Mouse (Mus musculus) bone marrow, adult 2 months (tissue): ENCODE measurements around the gene Sh3pxd2a. TPM values are rescaled to one million over a fixed set of nuclear protein-coding genes. Genes with fewer than 3 reads are reported as not detected.

Experiments used
- H3K27ac ChIP-seq: fragments of 200-500 bp; 2 replicates; pipeline ENCODE4 v1.5.1; 2012; ENCODE audit warnings: low read depth, mild to moderate bottlenecking, control low read depth, inconsistent platforms, low read length; ENCODE audit not compliant: control insufficient read depth, poor library complexity, insufficient read depth
- H3K4me1 ChIP-seq: fragments of 200-500 bp; 2 replicates; pipeline ENCODE4 v1.6.1; 2011; ENCODE audit warnings: low read length; ENCODE audit not compliant: control insufficient read depth, insufficient read depth
- H3K4me3 ChIP-seq: fragments of 200-500 bp; replicated peaks from 2 replicates; pipeline ENCODE3; 2011; ENCODE audit warnings: mild to moderate bottlenecking, low read depth, low read length, control low read depth; ENCODE audit not compliant: control insufficient read depth
- CTCF ChIP-seq: fragments of 200-500 bp; IDR thresholded peaks from 2 replicates; pipeline ENCODE4 v1.5.1; 2011; ENCODE audit warnings: low read length, control low read depth; ENCODE audit not compliant: control insufficient read depth, insufficient read depth
- POLR2A ChIP-seq: fragments of 200-500 bp; IDR thresholded peaks from 2 replicates; pipeline ENCODE4 v1.6.1; 2011; ENCODE audit warnings: low read depth, mild to moderate bottlenecking, control low read depth, low read length, borderline replicate concordance; ENCODE audit not compliant: control insufficient read depth
- WGBS: fragments of 180-500 bp; shearing (Covaris S2); methylation state at CpG from one replicate; pipeline ENCODE4 v1.1.7; 2018; 5-methylcytosine and 5-hydroxymethylcytosine counted together
- polyA plus RNA-seq: library from polyadenylated mRNA; stranded (reverse); fragments of >200 nt; gene quantifications from 2 replicates; pipeline ENCODE4 v1.2.4, GENCODE M21; 2011; ENCODE audit warnings: low replicate concordance; ENCODE audit not compliant: missing spikeins, insufficient read depth, insufficient read length

Gene Sh3pxd2a
- polyA plus RNA-seq, 1 experiment: 8.3 TPM

DNA sequence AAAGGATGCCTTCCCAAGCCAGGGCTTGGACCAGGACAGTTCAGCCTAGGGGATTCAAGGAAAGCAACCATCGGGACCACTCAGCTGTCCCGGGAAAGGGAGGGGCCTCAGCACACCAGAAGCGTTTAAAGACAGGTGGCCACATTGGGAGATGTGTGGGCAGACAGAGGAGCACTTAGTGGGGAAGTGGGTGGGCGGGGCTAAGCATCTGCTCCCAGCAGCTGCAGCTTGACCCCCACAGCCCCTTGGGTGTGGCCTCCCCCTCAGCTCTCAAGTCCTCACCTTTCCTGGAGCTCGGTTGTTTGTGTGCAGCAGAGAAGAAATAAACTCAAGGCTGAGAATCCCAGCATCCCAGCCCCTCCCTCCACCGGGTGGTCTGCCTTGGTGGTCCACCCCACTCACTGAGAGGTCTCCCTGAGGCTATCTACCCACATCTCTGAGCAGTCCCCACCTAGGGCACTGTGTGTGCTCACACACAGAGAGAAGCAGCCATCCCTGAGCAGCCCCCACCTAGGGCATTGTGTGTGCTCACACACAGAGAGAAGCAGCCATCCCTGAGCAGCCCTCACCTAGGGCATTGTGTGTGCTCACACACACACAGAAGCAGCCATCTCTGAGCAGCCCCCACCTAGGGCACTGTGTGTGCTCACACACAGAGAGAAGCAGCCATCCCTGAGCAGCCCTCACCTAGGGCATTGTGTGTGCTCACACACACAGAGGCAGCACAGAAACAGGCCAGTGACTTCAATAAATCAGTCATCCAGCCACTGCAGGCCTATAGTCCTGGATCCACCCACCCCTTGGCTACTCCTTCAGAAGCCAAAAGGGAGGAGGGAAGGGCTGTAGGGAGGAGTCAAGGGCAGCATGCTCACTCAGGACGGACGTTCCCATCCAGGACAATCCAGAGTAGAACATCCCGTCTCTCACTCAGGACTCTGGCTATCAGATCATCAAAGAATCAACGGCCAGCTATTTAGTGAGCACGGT is 136.0 kb downstream of the Sh3pxd2a start:
- peak overlapping the region; percentile 45 for H3K27ac ChIP-seq
- H3K4me3 ChIP-seq: no peak overlapping the region
- H3K4me1 ChIP-seq: no peaks in the 10 kb centered on the region
- TF ChIP-seq POLR2A (no peak), CTCF (no peak)
- 65% methylated on average over 11 of the region's 11 CpGs for WGBS

GRCm38 (mm10) chr19:47325881-47326280 is 138.3 kb downstream of the Sh3pxd2a start:
- 56% methylated on average over 5 of the region's 5 CpGs for WGBS
- no peaks in the 10 kb centered on the region for H3K4me1 ChIP-seq
- TF ChIP-seq CTCF (no peak), POLR2A (no peak)
- H3K4me3 ChIP-seq: no peak overlapping the region
- no peak overlapping the region for H3K27ac ChIP-seq

GRCm38 (mm10) chr19:47323096-47323849 is 140.9 kb downstream of the Sh3pxd2a start:
- WGBS: 83% methylated on average over 11 of the region's 11 CpGs
- Histone ChIP-seq H3K4me3 (no peak overlapping the region), H3K4me1 (no peaks in the 10 kb centered on the region), H3K27ac (no peak overlapping the region)
- TF ChIP-seq POLR2A: no peak
- no peak for TF ChIP-seq CTCF

GRCm38 (mm10) chr19:47320331-47320668 is 143.9 kb downstream of the Sh3pxd2a start:
- TF ChIP-seq CTCF (no peak), POLR2A (no peak)
- Histone ChIP-seq H3K4me3 (no peak overlapping the region), H3K27ac (no peak overlapping the region), H3K4me1 (peaks cover 1% of the 10 kb centered on the region; the same call in 1 of the 2 replicates)
- whole genome bisulfite sequencing: 75% methylated on average over 8 of the region's 8 CpGs

GRCm38 (mm10) chr19:47319521-47320330 is 144.5 kb downstream of the Sh3pxd2a start:
- Histone ChIP-seq H3K4me3 (no peak overlapping the region), H3K4me1 (peaks cover 1% of the 10 kb centered on the region; the same call in 1 of the 2 replicates), H3K27ac (no peak overlapping the region)
- TF ChIP-seq POLR2A (no peak), CTCF (no peak)
- WGBS: 73% methylated on average over 10 of the region's 10 CpGs

DNA sequence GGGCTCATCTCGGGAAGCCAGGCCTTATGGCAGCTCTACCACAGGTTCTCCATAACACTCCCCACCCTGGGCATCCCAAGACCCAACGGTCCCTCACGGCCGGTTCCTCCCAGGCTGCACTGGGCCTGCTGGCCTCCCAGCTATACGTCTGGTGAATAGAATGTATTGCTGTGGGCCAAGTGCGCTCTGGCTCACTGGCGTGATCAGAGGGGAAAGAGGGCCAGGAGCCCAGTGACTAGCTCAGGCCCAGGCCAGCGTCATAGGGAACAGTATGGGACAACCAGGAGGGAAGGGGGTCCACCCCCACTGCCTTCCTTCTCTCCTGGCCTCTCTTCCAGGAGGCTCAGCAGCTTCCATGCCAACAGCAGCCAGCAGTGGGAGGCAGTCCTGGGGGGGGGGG is 145.1 kb downstream of the Sh3pxd2a start:
- Histone ChIP-seq H3K4me1 (peaks cover 1% of the 10 kb centered on the region; the same call in 1 of the 2 replicates), H3K4me3 (no peak overlapping the region), H3K27ac (no peak overlapping the region)
- WGBS: 78% methylated on average over 8 of the region's 8 CpGs
- TF ChIP-seq POLR2A (no peak), CTCF (no peak)

DNA sequence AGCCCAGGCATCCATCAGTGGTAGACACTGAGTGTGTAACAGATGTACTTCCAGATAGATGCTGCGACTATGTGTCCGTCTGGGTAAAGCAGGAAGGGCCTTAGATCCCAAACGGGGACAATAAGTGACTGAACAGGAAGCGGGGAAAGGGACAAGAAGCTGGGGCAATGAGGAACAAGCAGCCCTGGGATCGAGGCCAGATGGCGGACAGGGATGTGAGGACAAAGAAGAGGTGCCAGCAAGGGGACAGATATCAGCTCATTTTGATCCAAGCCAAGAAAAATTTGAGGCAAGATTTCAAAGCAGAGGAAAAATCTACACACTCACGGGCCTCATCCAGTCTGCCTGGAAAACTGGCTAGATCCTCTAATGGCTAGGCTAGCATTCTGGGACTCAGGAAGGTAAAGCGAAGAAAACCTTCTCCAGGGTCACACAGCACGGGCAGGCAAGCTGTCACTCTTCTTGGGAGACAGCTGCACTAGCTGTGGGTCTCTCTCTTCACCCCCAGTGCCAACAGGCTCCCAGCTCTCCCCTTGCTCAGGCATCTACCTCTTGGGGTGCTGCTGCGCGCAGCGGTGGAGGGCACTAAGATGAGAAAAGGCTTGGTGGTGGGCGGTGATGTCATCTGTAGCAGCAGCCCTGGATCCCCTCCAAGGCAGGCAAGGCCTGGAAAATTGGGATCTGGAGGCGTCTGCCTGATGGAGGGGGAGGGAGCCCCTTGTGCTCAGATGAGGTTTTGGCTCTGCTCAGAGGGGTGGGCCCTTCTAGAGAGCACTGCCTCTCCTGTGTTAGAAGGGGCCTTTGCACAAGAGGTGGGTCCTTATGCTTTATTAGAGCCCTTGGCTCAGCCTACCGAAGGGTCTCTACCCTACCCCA is 146.9 kb downstream of the Sh3pxd2a start:
- H3K4me1 ChIP-seq: peaks cover 1% of the 10 kb centered on the region; the same call in 1 of the 2 replicates
- WGBS: 77% methylated on average over 15 of the region's 15 CpGs
- no peak for TF ChIP-seq CTCF
- no peak for TF ChIP-seq POLR2A
- H3K27ac ChIP-seq: no peak overlapping the region
- H3K4me3 ChIP-seq: no peak overlapping the region
